Mouse (Mus musculus): ENCODE measurements around the gene Tcta. TPM values are rescaled to one million over a fixed set of nuclear protein-coding genes. Genes with fewer than 3 reads are reported as not detected.
"Not testable (repeated sequence)": the region's sequence is repeated elsewhere in the genome, so short reads cannot be mapped to it uniquely, and the experiment has no call there.

The Tcta gene
- polyA plus RNA-seq, 1 experiment from 2014 or later: 30.9 TPM

- ATAC-seq: no peak
- WGBS: 78% methylated on average over 10 of the region's 10 CpGs
- no peak overlapping the region for H3K27ac ChIP-seq
Measured at GRCm38 (mm10) chr9:108340258-108341138, 34.5 kb upstream of the Tcta start.

GRCm38 (mm10) chr9:108339886-108340257, 33.9 kb upstream of the Tcta start:
- H3K9me3 ChIP-seq (replicated peaks): no peaks in the 10 kb centered on the region
- H3K27ac ChIP-seq: peak overlapping the region; percentile 91; the same call in 1 of the 2 replicates
- ATAC-seq: no peak
- peak overlapping the region; percentile 58 for H3K4me3 ChIP-seq
- H3K27me3 ChIP-seq: no peaks in the 10 kb centered on the region
- H3K36me3 ChIP-seq (ENCODE audit: poor library complexity, severe bottlenecking): peaks cover 23% of the 10 kb centered on the region
- WGBS: 15% methylated on average over 20 of the region's 20 CpGs
- H3K4me2 ChIP-seq: peak overlapping the region; percentile 75
- H3K4me1 ChIP-seq: peaks cover 20% of the 10 kb centered on the region
- peak overlapping the region; percentile 86 for H3K9ac ChIP-seq

More at GRCm38 (mm10) chr9:108340258-108341138, 34.5 kb upstream of the Tcta start:
- Histone ChIP-seq H3K4me3 (peak overlapping the region; percentile 58), H3K9me3 (replicated peaks) (no peaks in the 10 kb centered on the region), H3K36me3 (ENCODE audit: poor library complexity, severe bottlenecking) (peaks cover 17% of the 10 kb centered on the region), H3K4me2 (peak overlapping the region; percentile 75), H3K9ac (peak overlapping the region; percentile 86), H3K27me3 (no peaks in the 10 kb centered on the region), H3K4me1 (peaks cover 20% of the 10 kb centered on the region)

GRCm38 (mm10) chr9:108338886-108339781, 33.2 kb upstream of the Tcta start, which contains the start of gene Gpx1:
TSS of gene Gpx1 (plus strand) at chr9:108338903.
- ATAC-seq: peak; percentile 97
- peak within 1 kb of the TSS; percentile 75 for H3K4me2 ChIP-seq
- peaks cover 20% of the 10 kb centered on the region for H3K4me1 ChIP-seq
- H3K9ac ChIP-seq: peak within 1 kb of the TSS; percentile 86
- H3K9me3 ChIP-seq (replicated peaks): no peaks in the 10 kb centered on the region
- H3K27ac ChIP-seq: peak within 1 kb of the TSS; percentile 91
- under 1% methylated on average over 49 of the region's 49 CpGs for WGBS
- H3K36me3 ChIP-seq (ENCODE audit: poor library complexity, severe bottlenecking): peaks cover 31% of the 10 kb centered on the region
- H3K27me3 ChIP-seq: no peaks in the 10 kb centered on the region
- H3K4me3 ChIP-seq: peak within 1 kb of the TSS; percentile 58

- Histone ChIP-seq H3K9me3 (replicated peaks) (no peaks in the 10 kb centered on the region), H3K4me2 (peak overlapping the region; percentile 75), H3K36me3 (ENCODE audit: poor library complexity, severe bottlenecking) (peaks cover 37% of the 10 kb centered on the region), H3K27me3 (no peaks in the 10 kb centered on the region), H3K4me1 (peaks cover 20% of the 10 kb centered on the region), H3K9ac (peak overlapping the region; percentile 86), H3K4me3 (peak overlapping the region; percentile 58), H3K27ac (peak overlapping the region; percentile 91)
- 0 out of 2 replicates have a peak, but pooled peaks have one; percentile 14 for ATAC-seq
- 30% methylated on average over 6 of the region's 6 CpGs for WGBS
Measured at GRCm38 (mm10) chr9:108338551-108338885, 32.6 kb upstream of the Tcta start.

- Histone ChIP-seq H3K4me2 (peak overlapping the region; percentile 75), H3K27me3 (no peaks in the 10 kb centered on the region), H3K27ac (peak overlapping the region; percentile 91), H3K9ac (peak overlapping the region; percentile 86; the same call in 1 of the 2 replicates), H3K36me3 (ENCODE audit: poor library complexity, severe bottlenecking) (peaks cover 41% of the 10 kb centered on the region), H3K4me3 (peak overlapping the region; percentile 58; the same call in 1 of the 2 replicates), H3K9me3 (replicated peaks) (no peaks in the 10 kb centered on the region), H3K4me1 (peaks cover 20% of the 10 kb centered on the region)
- no peak for ATAC-seq
- WGBS: 66% methylated on average over 10 of the region's 10 CpGs
Measured at GRCm38 (mm10) chr9:108337848-108338550, 32.0 kb upstream of the Tcta start.

GRCm38 (mm10) chr9:108325811-108326210, 19.9 kb upstream of the Tcta start:
- H3K27me3 ChIP-seq: no peaks in the 10 kb centered on the region
- no peak for ATAC-seq

GRCm38 (mm10) chr9:108324784-108325183, 18.8 kb upstream of the Tcta start:
- Histone ChIP-seq H3K4me1 (no peaks in the 10 kb centered on the region), H3K36me3 (ENCODE audit: poor library complexity, severe bottlenecking) (peaks cover 41% of the 10 kb centered on the region), H3K9ac (no peak overlapping the region), H3K27ac (no peak overlapping the region), H3K4me3 (no peak overlapping the region), H3K9me3 (replicated peaks) (no peaks in the 10 kb centered on the region), H3K27me3 (no peaks in the 10 kb centered on the region), H3K4me2 (no peak overlapping the region)
- 100% methylated on average over 1 of the region's 1 CpGs for WGBS
- no peak for ATAC-seq

More at GRCm38 (mm10) chr9:108325811-108326210, 19.9 kb upstream of the Tcta start:
- Histone ChIP-seq H3K9me3 (replicated peaks) (no peaks in the 10 kb centered on the region), H3K36me3 (ENCODE audit: poor library complexity, severe bottlenecking) (peaks cover 49% of the 10 kb centered on the region), H3K4me3 (no peak overlapping the region), H3K4me2 (no peak overlapping the region), H3K4me1 (no peaks in the 10 kb centered on the region), H3K27ac (no peak overlapping the region), H3K9ac (no peak overlapping the region)
- 96% methylated on average over 2 of the region's 2 CpGs for WGBS

GRCm38 (mm10) chr9:108322054-108322453, 16.1 kb upstream of the Tcta start:
- H3K9ac ChIP-seq; H3K4me1 ChIP-seq; ATAC-seq; H3K4me2 ChIP-seq; H3K4me3 ChIP-seq; H3K9me3 ChIP-seq (replicated peaks); H3K27me3 ChIP-seq; H3K27ac ChIP-seq: not testable (repeated sequence)
- 96% methylated on average over 7 of the region's 7 CpGs for WGBS
- peaks cover 14% of the 10 kb centered on the region for H3K36me3 ChIP-seq (ENCODE audit: poor library complexity, severe bottlenecking)

GRCm38 (mm10) chr9:108318462-108318861, 12.5 kb upstream of the Tcta start:
- Histone ChIP-seq H3K4me2 (no peak overlapping the region), H3K36me3 (ENCODE audit: poor library complexity, severe bottlenecking) (peaks cover 20% of the 10 kb centered on the region), H3K27ac (no peak overlapping the region), H3K4me3 (no peak overlapping the region), H3K9ac (no peak overlapping the region), H3K4me1 (no peaks in the 10 kb centered on the region), H3K9me3 (replicated peaks) (no peaks in the 10 kb centered on the region), H3K27me3 (no peaks in the 10 kb centered on the region)
- 76% methylated on average over 2 of the region's 2 CpGs for WGBS
- ATAC-seq: no peak

- no peaks in the 10 kb centered on the region for H3K9me3 ChIP-seq (replicated peaks)
- no peak overlapping the region for H3K9ac ChIP-seq
- ATAC-seq: no peak
- H3K27me3 ChIP-seq: no peaks in the 10 kb centered on the region
- H3K4me1 ChIP-seq: no peaks in the 10 kb centered on the region
- H3K36me3 ChIP-seq (ENCODE audit: poor library complexity, severe bottlenecking): peaks cover 20% of the 10 kb centered on the region
- 92% methylated on average over 3 of the region's 3 CpGs for whole genome bisulfite sequencing
- no peak overlapping the region for H3K4me2 ChIP-seq
- H3K4me3 ChIP-seq: no peak overlapping the region
- H3K27ac ChIP-seq: no peak overlapping the region
Measured at GRCm38 (mm10) chr9:108317572-108317971, 11.6 kb upstream of the Tcta start.

- H3K27ac ChIP-seq: no peak overlapping the region
- peak overlapping the region; percentile 82 for H3K4me2 ChIP-seq
- ATAC-seq: no peak
- 61% methylated on average over 2 of the region's 2 CpGs for WGBS
- no peaks in the 10 kb centered on the region for H3K27me3 ChIP-seq
- H3K4me3 ChIP-seq: peak overlapping the region; percentile 91
- peaks cover 51% of the 10 kb centered on the region for H3K4me1 ChIP-seq
- H3K9me3 ChIP-seq (replicated peaks): no peaks in the 10 kb centered on the region
- peaks cover 12% of the 10 kb centered on the region for H3K36me3 ChIP-seq (ENCODE audit: poor library complexity, severe bottlenecking)
- peak overlapping the region; percentile 55 for H3K9ac ChIP-seq
Measured at GRCm38 (mm10) chr9:108308141-108308540, 2.2 kb upstream of the Tcta start.
